Mouse (Mus musculus): ENCODE measurements around the gene Cers6.

GRCm38 (mm10) chr2:69024856-69025255, 163.6 kb downstream of the Cers6 start:
- TF ChIP-seq TAL1 (IDR thresholded peaks at IDR 0.05; ENCODE audit: low read length) (no peak), GATA1 (IDR thresholded peaks at IDR 0.05; ENCODE audit: low read length) (no peak)
